Mouse (Mus musculus) testis, adult 10 weeks (tissue): ENCODE results near the gene Tox4. TPM values are rescaled to one million over a fixed set of nuclear protein-coding genes. Genes with fewer than 3 reads are reported as not detected.

ENCODE experiments used
- polyA plus RNA-seq: library from polyadenylated mRNA; stranded (reverse); fragments of 350-450 nt; fragmentation: Illumina TruSeq; extraction: RNeasy Lipid Tissue Mini Kit (QIAGEN cat#74804); gene quantifications from one replicate; pipeline ENCODE4 v1.2.3, GENCODE M21; 2014; ENCODE audit warnings: low read depth, low replicate concordance

Gene Tox4
- polyA plus RNA-seq: 38.3 TPM

GRCm38 (mm10) chr14:52278932-52279746 is at the start of gene Tox4, which contains the start of gene Rab2b:
TSS of gene Tox4 (plus strand) at chr14:52279146.
TSS of gene Rab2b (minus strand) at chr14:52279545.

GRCm38 (mm10) chr14:52257484-52258213 is 21.3 kb upstream of the Tox4 start, which contains the start of gene Chd8:
TSS of gene Chd8 (minus strand) at chr14:52257780.

GRCm38 (mm10) chr14:52304644-52305271 is 25.8 kb downstream of the Tox4 start, which contains the start of gene Mettl3:
TSS of gene Mettl3 (minus strand) at chr14:52305128.

GRCm38 (mm10) chr14:52327910-52328812 is 49.2 kb downstream of the Tox4 start, which contains the start of gene Sall2:
TSS of gene Sall2 (minus strand) at chr14:52328762.

Other genes starting within 250 kb of the Tox4 start
- gene Olfr221, start 236.7 kb upstream of the Tox4 start, polyA plus RNA-seq: 0.15 TPM
- 187 TPM for gene Hnrnpc, start 175.1 kb upstream of the Tox4 start, polyA plus RNA-seq
- 341 TPM for gene Rpgrip1, start 168.4 kb upstream of the Tox4 start, polyA plus RNA-seq
- gene Supt16, start 81.7 kb upstream of the Tox4 start, polyA plus RNA-seq: 67.2 TPM
- gene Chd8, start 21.4 kb upstream of the Tox4 start, polyA plus RNA-seq: 86.5 TPM
- 31.9 TPM for gene Rab2b, start 399 bp downstream of the Tox4 start, polyA plus RNA-seq
- 16.2 TPM for gene Mettl3, start 26.0 kb downstream of the Tox4 start, polyA plus RNA-seq
- 0.46 TPM for gene Sall2, start 49.6 kb downstream of the Tox4 start, polyA plus RNA-seq
- not detected for gene Olfr1513, start 77.3 kb downstream of the Tox4 start, polyA plus RNA-seq
- gene Olfr1512, start 100.0 kb downstream of the Tox4 start, polyA plus RNA-seq: not detected
- not detected for gene Olfr1511, start 118.2 kb downstream of the Tox4 start, polyA plus RNA-seq
- gene Olfr1510, start 135.2 kb downstream of the Tox4 start, polyA plus RNA-seq: not detected
- 2.7 TPM for gene Olfr1509, start 163.8 kb downstream of the Tox4 start, polyA plus RNA-seq
- gene Olfr1508, start 188.3 kb downstream of the Tox4 start, polyA plus RNA-seq: not detected
- not detected for gene Olfr1507, start 216.6 kb downstream of the Tox4 start, polyA plus RNA-seq